Mouse (Mus musculus) ovary, postnatal 14 days (tissue): ENCODE measurements at regions not wholly inside any gene's neighbourhood (a gene's known extent, or its start where the extent isn't known, plus 50 kb on each side); places are given as distances from the start of the nearest gene placed in this dataset.

Source experiments
- DNase-seq: peaks from one replicate; pipeline ENCODE4 v3.0.0; 2022; ENCODE audit warnings: low spot score

GRCm38 (mm10) chr4:142362071-142362470 is 122.9 kb upstream of the Kazn start:
- no peak for DNase-seq

GRCm38 (mm10) chr4:142358866-142359265 is 119.7 kb upstream of the Kazn start:
- peak; percentile 9 for DNase-seq

GRCm38 (mm10) chr4:142355387-142355786 is 116.2 kb upstream of the Kazn start:
- no peak for DNase-seq

- no peak for DNase-seq
These were observed 114.3 kb upstream of the Kazn start for GRCm38 (mm10) chr4:142353526-142353925.

- no peak for DNase-seq
These were observed 112.6 kb upstream of the Kazn start for GRCm38 (mm10) chr4:142351831-142352230.

- no peak for DNase-seq
These were observed 111.8 kb upstream of the Kazn start for GRCm38 (mm10) chr4:142350986-142351385.

- DNase-seq: peak; percentile 33
These were observed 109.7 kb upstream of the Kazn start for GRCm38 (mm10) chr4:142348910-142349309.

GRCm38 (mm10) chr4:142342482-142343206 is 103.4 kb upstream of the Kazn start:
- DNase-seq: no peak

- no peak for DNase-seq
These were observed 102.1 kb upstream of the Kazn start for GRCm38 (mm10) chr4:142341305-142341704.

GRCm38 (mm10) chr4:142340057-142340456 is 100.9 kb upstream of the Kazn start:
- no peak for DNase-seq

GRCm38 (mm10) chr4:142337701-142338100 is 98.5 kb upstream of the Kazn start:
- DNase-seq: peak; percentile 35

- DNase-seq: no peak
These were observed 97.7 kb upstream of the Kazn start for GRCm38 (mm10) chr4:142336943-142337342.

- DNase-seq: no peak
These were observed 94.9 kb upstream of the Kazn start for GRCm38 (mm10) chr4:142334084-142334483.

GRCm38 (mm10) chr4:142330599-142330998 is 91.4 kb upstream of the Kazn start:
- DNase-seq: no peak

GRCm38 (mm10) chr4:142329600-142329999 is 90.4 kb upstream of the Kazn start:
- no peak for DNase-seq

GRCm38 (mm10) chr4:142326511-142326910 is 87.3 kb upstream of the Kazn start:
- no peak for DNase-seq

- no peak for DNase-seq
These were observed 82.1 kb upstream of the Kazn start for GRCm38 (mm10) chr4:142321209-142321863.

GRCm38 (mm10) chr4:142310282-142310681 is 71.1 kb upstream of the Kazn start:
- DNase-seq: no peak

- no peak for DNase-seq
These were observed 69.1 kb upstream of the Kazn start for GRCm38 (mm10) chr4:142308271-142308670.

GRCm38 (mm10) chr4:142307321-142307720 is 68.1 kb upstream of the Kazn start:
- peak; percentile 16 for DNase-seq

GRCm38 (mm10) chr4:142306076-142306475 is 66.9 kb upstream of the Kazn start:
- DNase-seq: no peak

GRCm38 (mm10) chr4:142303374-142304020 is 64.3 kb upstream of the Kazn start:
- no peak for DNase-seq

- no peak for DNase-seq
These were observed 63.5 kb upstream of the Kazn start for GRCm38 (mm10) chr4:142302724-142303120.
